Mouse (Mus musculus) cerebellum, adult 2 months (tissue): ENCODE data around the gene Crp. TPM values are rescaled to one million over a fixed set of nuclear protein-coding genes. Genes with fewer than 3 reads are reported as not detected.

Experiments
- DNase-seq, 2 experiments: peaks; one replicate each; pipeline ENCODE4 v3.0.0; 2021
- H3K27ac ChIP-seq: fragments of 200-500 bp; 2 replicates; pipeline ENCODE4 v1.5.1; 2012; ENCODE audit warnings: low read length, control low read depth, inconsistent platforms; ENCODE audit not compliant: insufficient read depth
- H3K27me3 ChIP-seq: fragments of 200-500 bp; 2 replicates; pipeline ENCODE4 v1.6.1; 2012; ENCODE audit warnings: inconsistent platforms, mild to moderate bottlenecking, low read length, moderate library complexity; ENCODE audit not compliant: control insufficient read depth, insufficient read depth
- H3K4me1 ChIP-seq: fragments of 200-500 bp; 2 replicates; pipeline ENCODE4 v1.6.1; 2011; ENCODE audit warnings: low read length; ENCODE audit not compliant: control insufficient read depth, insufficient read depth
- H3K4me3 ChIP-seq: fragments of 200-500 bp; replicated peaks from 2 replicates; pipeline ENCODE3; 2011; ENCODE audit warnings: mild to moderate bottlenecking, low read depth, low read length, control low read depth; ENCODE audit not compliant: insufficient read depth
- CTCF ChIP-seq: fragments of 200-500 bp; IDR thresholded peaks from 2 replicates; pipeline ENCODE4 v1.5.1; 2011; ENCODE audit warnings: low read depth, mild to moderate bottlenecking, control low read depth, low read length, moderate library complexity, borderline replicate concordance; ENCODE audit not compliant: insufficient read depth
- POLR2A ChIP-seq: fragments of 200-500 bp; IDR thresholded peaks from 2 replicates; pipeline ENCODE4 v1.6.1; 2011; ENCODE audit warnings: low read length, control low read depth, borderline replicate concordance; ENCODE audit not compliant: insufficient read depth
- WGBS: fragments of 180-500 bp; shearing (Covaris S2); methylation state at CpG from one replicate; pipeline ENCODE4 v1.1.7; 2018; 5-methylcytosine and 5-hydroxymethylcytosine counted together
- polyA plus RNA-seq: library from polyadenylated mRNA; depleted of rRNA; stranded (reverse); fragments of >200 nt; gene quantifications from 2 replicates; pipeline ENCODE4 v1.2.3, GENCODE M21; 2012

Gene Crp
- polyA plus RNA-seq, 1 experiment: not detected

DNA sequence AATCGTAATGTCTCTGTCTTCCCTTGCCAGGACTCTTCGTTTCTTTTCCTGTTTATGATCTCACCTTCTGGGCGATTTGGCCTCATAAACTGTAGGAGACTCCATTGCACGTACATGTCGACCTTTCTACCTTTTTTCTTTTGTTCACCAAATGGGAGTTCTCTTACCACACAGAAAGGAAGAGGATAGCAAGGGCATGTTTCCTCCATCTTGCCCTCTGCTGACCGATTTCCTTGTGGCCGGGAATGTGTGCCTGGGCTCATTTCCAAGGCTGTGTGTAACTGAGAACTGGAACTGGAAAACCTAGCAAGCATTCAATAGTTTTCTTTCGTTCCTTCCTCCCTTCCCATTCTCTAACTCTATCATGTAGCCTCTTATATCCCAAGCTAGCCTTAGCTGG is 38.2 kb upstream of the Crp start:
- Histone ChIP-seq H3K4me3 (no peak overlapping the region), H3K27me3 (no peaks in the 10 kb centered on the region), H3K27ac (no peak overlapping the region), H3K4me1 (no peaks in the 10 kb centered on the region)
- no peak for DNase-seq
- WGBS: 83% methylated on average over 8 of the region's 8 CpGs
- TF ChIP-seq POLR2A (no peak), CTCF (no peak)

GRCm38 (mm10) chr1:172665457-172665856 is 32.4 kb upstream of the Crp start:
- H3K27ac ChIP-seq: no peak overlapping the region
- H3K27me3 ChIP-seq: no peaks in the 10 kb centered on the region
- TF ChIP-seq POLR2A (no peak), CTCF (no peak)
- WGBS: 61% methylated on average over 2 of the region's 2 CpGs
- no peaks in the 10 kb centered on the region for H3K4me1 ChIP-seq
- H3K4me3 ChIP-seq: no peak overlapping the region
- no peak for DNase-seq

DNA sequence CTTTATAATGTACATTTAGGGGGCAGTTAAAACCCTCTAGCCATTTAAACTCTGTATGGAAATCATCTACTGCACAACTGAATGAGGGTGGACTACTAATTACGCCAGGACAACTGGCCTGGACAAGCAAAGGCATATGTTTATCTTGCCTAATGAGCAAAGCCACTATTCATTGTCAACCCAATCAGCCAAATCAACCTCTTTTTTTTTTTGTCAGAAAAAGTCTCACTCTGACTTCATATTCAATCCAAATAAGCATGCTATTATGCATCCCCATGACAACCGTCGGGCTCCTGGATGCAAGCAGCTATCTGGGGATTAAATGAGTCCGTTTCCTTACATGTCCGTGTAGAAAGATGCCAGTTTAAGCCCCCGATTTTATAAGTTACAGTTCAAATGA is 30.3 kb upstream of the Crp start:
- no peak for DNase-seq
- Histone ChIP-seq H3K4me1 (no peaks in the 10 kb centered on the region), H3K27ac (no peak overlapping the region), H3K27me3 (no peaks in the 10 kb centered on the region), H3K4me3 (no peak overlapping the region)
- WGBS: 17% methylated on average over 6 of the region's 6 CpGs
- TF ChIP-seq POLR2A (no peak), CTCF (no peak)

DNA sequence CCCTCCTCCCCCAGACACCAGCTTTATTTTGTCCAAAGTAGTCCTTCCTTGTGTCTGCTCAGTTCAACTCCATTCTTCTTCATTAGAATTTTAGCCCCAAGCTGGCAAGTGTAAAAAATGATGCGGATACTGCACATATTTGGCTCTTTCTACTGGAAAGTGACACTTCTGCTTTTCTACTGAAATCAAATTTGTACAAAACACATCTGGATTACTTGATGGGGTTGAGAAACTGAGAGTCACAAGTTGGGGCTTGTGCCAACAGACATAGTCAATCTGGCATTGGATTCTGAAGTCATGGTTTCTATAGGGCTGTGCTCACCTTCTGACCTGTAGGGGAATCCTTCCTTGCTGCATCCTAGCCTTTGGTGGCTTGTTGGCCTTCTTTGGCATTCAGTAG is 27.1 kb upstream of the Crp start:
- Histone ChIP-seq H3K4me1 (no peaks in the 10 kb centered on the region), H3K4me3 (no peak overlapping the region), H3K27ac (no peak overlapping the region), H3K27me3 (no peaks in the 10 kb centered on the region)
- 94% methylated on average over 1 of the region's 1 CpGs for WGBS
- TF ChIP-seq POLR2A (no peak), CTCF (no peak)
- no peak for DNase-seq

- Histone ChIP-seq H3K4me3 (no peak overlapping the region), H3K27ac (no peak overlapping the region), H3K4me1 (no peaks in the 10 kb centered on the region), H3K27me3 (no peaks in the 10 kb centered on the region)
- WGBS: 95% methylated on average over 4 of the region's 4 CpGs
- no peak for DNase-seq
- no peak for TF ChIP-seq CTCF
- no peak for TF ChIP-seq POLR2A
These were observed 17.1 kb upstream of the Crp start for GRCm38 (mm10) chr1:172680742-172681141.

DNA sequence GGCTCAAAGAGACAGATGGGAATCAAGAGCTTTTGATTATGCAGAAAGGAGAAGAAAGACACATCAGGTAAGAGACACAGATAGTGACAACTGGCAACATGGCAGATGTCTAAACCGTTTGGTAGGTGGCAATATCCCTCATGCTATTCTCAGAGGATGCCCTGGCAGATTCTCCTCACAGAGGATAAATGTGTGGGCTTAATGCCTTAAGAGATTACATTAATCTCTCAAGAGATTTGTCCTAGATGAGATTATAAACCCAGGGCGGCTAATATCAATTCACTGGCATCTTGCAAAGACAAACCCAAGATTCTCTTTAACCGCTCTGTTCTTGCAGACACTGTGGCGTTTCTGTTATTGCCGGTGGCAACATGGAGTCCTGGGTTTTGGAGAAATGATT is 14.3 kb upstream of the Crp start:
- no peak overlapping the region for H3K4me3 ChIP-seq
- WGBS: 63% methylated on average over 5 of the region's 5 CpGs
- H3K27ac ChIP-seq: no peak overlapping the region
- no peak for TF ChIP-seq CTCF
- no peak for TF ChIP-seq POLR2A
- no peak for DNase-seq
- no peaks in the 10 kb centered on the region for H3K4me1 ChIP-seq
- no peaks in the 10 kb centered on the region for H3K27me3 ChIP-seq

GRCm38 (mm10) chr1:172683957-172684356 is 13.9 kb upstream of the Crp start:
- no peak overlapping the region for H3K4me3 ChIP-seq
- no peak overlapping the region for H3K27ac ChIP-seq
- DNase-seq: no peak
- no peaks in the 10 kb centered on the region for H3K27me3 ChIP-seq
- H3K4me1 ChIP-seq: no peaks in the 10 kb centered on the region
- TF ChIP-seq CTCF: no peak
- TF ChIP-seq POLR2A: no peak
- 72% methylated on average over 1 of the region's 1 CpGs for WGBS

DNA sequence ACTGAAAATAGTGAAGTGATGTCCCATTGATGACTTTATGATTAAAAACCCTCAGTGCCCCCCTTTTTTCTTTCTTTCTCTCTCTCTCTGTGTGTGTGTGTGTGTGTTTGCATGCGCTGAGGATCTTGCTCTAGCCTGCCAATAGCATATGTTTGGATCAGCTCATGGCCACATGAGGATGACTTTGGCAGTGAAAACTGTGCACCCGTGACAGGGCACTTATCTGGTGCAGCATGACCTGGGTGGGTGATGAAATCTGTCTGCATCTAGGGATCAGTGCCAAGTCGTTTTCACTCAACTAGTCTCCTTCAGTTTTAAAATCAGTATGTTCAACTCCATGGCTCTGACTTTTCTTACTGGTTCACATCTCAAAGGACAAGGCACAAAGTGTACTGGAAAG is 12.7 kb upstream of the Crp start:
- Histone ChIP-seq H3K4me3 (no peak overlapping the region), H3K27me3 (no peaks in the 10 kb centered on the region), H3K4me1 (no peaks in the 10 kb centered on the region), H3K27ac (no peak overlapping the region)
- TF ChIP-seq POLR2A (no peak), CTCF (no peak)
- WGBS: 11% methylated on average over 3 of the region's 3 CpGs
- DNase-seq: no peak
